8 mouse cellular contexts compared by ENCODE assay signal in the genomic region with DNA sequence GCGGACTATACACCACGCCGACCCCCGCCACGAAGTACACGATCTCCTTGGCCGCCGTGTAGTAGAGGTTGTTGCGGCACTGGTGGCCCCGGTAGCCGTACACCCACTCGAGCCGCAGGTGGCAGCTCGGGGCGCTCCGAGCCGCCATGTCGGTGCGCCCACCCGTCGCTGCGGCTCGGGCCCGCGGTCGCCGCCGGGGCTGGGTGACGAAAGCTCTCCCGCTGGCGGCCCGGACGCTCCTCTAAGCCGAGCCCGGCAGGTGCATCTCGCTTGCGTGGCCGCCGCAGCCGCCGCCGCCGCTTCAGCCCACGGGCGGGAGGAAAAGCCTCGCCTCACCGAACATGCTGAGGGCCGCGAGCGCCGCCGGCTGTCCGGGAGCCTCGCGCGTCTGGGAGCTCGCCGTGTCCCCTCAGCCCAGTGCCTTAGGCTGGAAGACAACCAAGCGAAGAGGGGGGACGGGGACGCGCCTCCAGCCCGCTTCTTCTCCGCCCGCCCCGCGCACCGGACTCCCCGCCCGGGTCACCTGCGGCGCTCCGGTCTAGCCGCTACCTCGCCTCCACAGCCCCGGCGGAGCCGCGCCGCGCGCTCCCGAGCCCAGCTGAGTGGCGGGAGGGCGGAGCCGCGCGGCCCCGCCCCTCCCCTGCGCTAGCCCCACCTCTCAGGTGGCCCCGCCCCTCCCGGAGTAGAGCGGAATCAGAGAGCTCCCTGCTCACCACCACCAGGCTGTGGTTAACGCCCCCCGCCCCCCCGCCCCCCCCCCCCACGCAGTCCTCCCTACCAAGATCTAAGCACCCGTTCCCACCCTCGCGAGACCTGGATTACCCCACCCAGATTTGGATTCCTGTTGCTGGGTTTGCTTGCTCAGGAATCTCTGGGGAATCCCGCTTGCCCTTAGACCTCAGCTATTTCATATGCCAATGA. TPM values are rescaled to one million over a fixed set of nuclear protein-coding genes. Genes with fewer than 3 reads are reported as not detected.
A peak's percentile ranks its signal among the peaks of the same experiment; 100 is the strongest.
DNase-seq lines count a peak whose midpoint lies in the region; ATAC-seq and TF ChIP-seq lines count a peak whose summit lies in the region.

Gene Eml5, minus strand, starts transcription at position 604 of the 921 bp plus-strand sequence.

- peak; percentile 86 for ATAC-seq in Patski
- peak; percentile 91 for ATAC-seq in hindbrain, embryonic 12.5 days (ENCODE audit: low FRiP score)

- DNase-seq in Patski (ENCODE audit: low read depth, low spot score), result peak; percentile 20
- peak; percentile 87 for DNase-seq in cerebellum, adult 9-11 months
- peak; percentile 67 to 79 for DNase-seq in frontal cortex, postnatal 10 days (ENCODE audit: low spot score in 2 of 2)
- DNase-seq in layer of hippocampus, postnatal 36 days, result peak; percentile 77 to 83
- DNase-seq in lung, postnatal 25 days (ENCODE audit: low spot score), result peak; percentile 68
- peak; percentile 92 for DNase-seq in retina, embryonic 14.5 days (ENCODE audit: low spot score)
- DNase-seq in thymus, postnatal 4 days, result peak; percentile 95

- POLR2A ChIA-PET in Patski (lab: Charles Lee), result interaction anchor here (0.7 to 1.0 kb wide), 2 partner anchors 15 to 161 kb away, joined by 3 to 4 read pairs; no protein-coding TSS in a partner anchor

- peaks cover 16% of the 10 kb centered on the region for H3K27me3 ChIP-seq in Patski
- H3K27me3 ChIP-seq in hindbrain, embryonic 12.5 days, result no peaks in the 10 kb centered on the region

- no peaks in the 10 kb centered on the region for H3K9me3 ChIP-seq in hindbrain, embryonic 12.5 days (replicated peaks)

- peak within 1 kb of the TSS; percentile 93 for H3K4me3 ChIP-seq in hindbrain, embryonic 12.5 days

- peak within 1 kb of the TSS; percentile 64 for H3K4me2 ChIP-seq in hindbrain, embryonic 12.5 days (replicated peaks)

- H3K9ac ChIP-seq in hindbrain, embryonic 12.5 days, result peak within 1 kb of the TSS; percentile 76

- CTCF ChIA-PET in Patski (lab: Charles Lee), result no interaction called here

- under 1% methylated on average over 79 of the region's 101 CpGs for WGBS in hindbrain, embryonic 12.5 days

- H3K27ac ChIP-seq in hindbrain, embryonic 12.5 days, result peak within 1 kb of the TSS; percentile 85

- no peaks in the 10 kb centered on the region for H3K36me3 ChIP-seq in hindbrain, embryonic 12.5 days

- TF ChIP-seq CTCF in Patski (IDR thresholded peaks at IDR 0.05), result peak; percentile 56

- H3K4me1 ChIP-seq in hindbrain, embryonic 12.5 days, result peaks cover 11% of the 10 kb centered on the region

- in situ Hi-C loops in Patski (cut with MboI; ENCODE audit: low pct_unique_long_range_greater_than_20kb), result no loop called here

RNA-seq across cellular contexts. Expression of gene Eml5, which starts in this region (rescaled TPM):
- polyA plus RNA-seq in Patski (2021), result 6.2 TPM
- polyA plus RNA-seq in hindbrain, embryonic 12.5 days (2016; fragmentation: Nextera tagmentation; extraction: Ambion mirVana), result 19.6 and 23.6 TPM in 2 replicates
- 10 to 100 TPM; 87.5 to 91.3 TPM for total RNA-seq in layer of hippocampus, postnatal 36 days (2021)

Comparison
In these comparisons a context has a peak if more than half of its experiments do, and no peak if none do; other contexts are left out.
1. Peak in every context shown above with its lines: DNase-seq, ATAC-seq, H3K4me3 ChIP-seq and H3K27ac ChIP-seq.
2. DNase-seq: peak in every context shown above with its lines; median percentile 95 in thymus, postnatal 4 days; 92 in retina, embryonic 14.5 days; 87 in cerebellum, adult 9-11 months; 80 in layer of hippocampus, postnatal 36 days; 73 in frontal cortex, postnatal 10 days; 68 in lung, postnatal 25 days; 20 in Patski.